Mouse (Mus musculus) lung, embryonic 14.5 days (tissue): ENCODE measurements at regions not wholly inside any gene's neighbourhood (a gene's known extent, or its start where the extent isn't known, plus 50 kb on each side); places are given as distances from the start of the nearest gene placed in this dataset.

Experiments
- ATAC-seq: fragments of 200-750 bp; cut with Nextera tagmentation; 2 replicates; pipeline ENCODE4 v1.8.0; 2017; ENCODE audit warnings: mild to moderate bottlenecking, moderate TSS enrichment, moderate library complexity; ENCODE audit not compliant: insufficient read depth
- DNase-seq: peaks from one replicate; pipeline ENCODE4 v3.0.0-alpha.2; 2015
- H3K27ac ChIP-seq: fragments of 300-500 bp; sonication (generic); 2 replicates; pipeline ENCODE4 v1.5.1; 2014; ENCODE audit warnings: low read depth, mild to moderate bottlenecking, moderate library complexity
- H3K27me3 ChIP-seq: fragments of 300-500 bp; sonication (generic); 2 replicates; pipeline ENCODE4 v1.6.1; 2014; ENCODE audit warnings: low read length, control low read depth; ENCODE audit not compliant: insufficient read depth
- H3K36me3 ChIP-seq: fragments of 300-500 bp; sonication (generic); 2 replicates; pipeline ENCODE4 v1.6.1; 2014; ENCODE audit warnings: control low read depth; ENCODE audit not compliant: insufficient read depth
- H3K4me1 ChIP-seq: fragments of 300-500 bp; sonication (generic); 2 replicates; pipeline ENCODE4 v1.6.1; 2014; ENCODE audit warnings: antibody characterized with exemption, control low read depth; ENCODE audit not compliant: insufficient read depth
- H3K4me2 ChIP-seq: fragments of 300-500 bp; sonication (generic); 2 replicates; pipeline ENCODE4 v1.6.1; 2014; ENCODE audit warnings: mild to moderate bottlenecking
- H3K4me3 ChIP-seq: fragments of 300-500 bp; sonication (generic); 2 replicates; pipeline ENCODE4 v1.5.1; 2014; ENCODE audit warnings: low read depth, low read length
- H3K9ac ChIP-seq: fragments of 300-500 bp; sonication (generic); 2 replicates; pipeline ENCODE4 v1.6.1; 2014
- H3K9me3 ChIP-seq: fragments of 300-500 bp; sonication (generic); 2 replicates; pipeline ENCODE4 v1.6.1; 2016; ENCODE audit warnings: low read depth, low read length, control low read depth
- CTCF ChIP-seq: IDR thresholded peaks from 2 replicates; pipeline ENCODE4 v1.5.1; 2016; ENCODE audit warnings: antibody characterized with exemption, low read depth
- WGBS: fragments of 180-500 bp; shearing (Covaris S2); extraction: QIAGEN DNeasy Blood & Tissue Kit; methylation state at CpG from one replicate; pipeline ENCODE4 v1.1.7; 2014; 5-methylcytosine and 5-hydroxymethylcytosine counted together

DNA sequence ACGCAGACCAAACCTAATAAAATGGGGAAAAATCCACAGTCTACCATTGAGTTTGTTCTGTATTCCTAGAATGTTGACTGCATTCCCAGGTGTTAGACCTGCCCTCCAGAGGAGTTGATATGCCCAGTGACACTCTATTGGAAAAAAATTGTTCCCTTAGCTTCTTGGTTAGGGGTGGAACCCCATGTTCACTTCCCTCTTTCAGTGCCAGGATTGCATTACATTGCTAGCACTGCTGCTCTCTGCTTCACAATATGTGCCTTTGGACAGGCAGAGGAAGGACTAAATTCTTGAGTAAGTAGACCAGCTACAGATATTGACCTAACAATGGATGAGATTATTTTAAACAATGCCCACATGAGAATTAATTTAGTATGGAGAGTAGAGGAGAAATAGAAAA, 607.3 kb upstream of the Nr5a2 start:
- 96% methylated on average over 1 of the region's 1 CpGs for WGBS
- ATAC-seq (no peak), DNase-seq (no peak)
- Histone ChIP-seq H3K4me1 (peaks cover 18% of the 10 kb centered on the region), H3K27me3 (no peaks in the 10 kb centered on the region), H3K9ac (no peak overlapping the region), H3K36me3 (no peaks in the 10 kb centered on the region), H3K9me3 (no peaks in the 10 kb centered on the region), H3K4me2 (no peak overlapping the region), H3K4me3 (no peak overlapping the region), H3K27ac (no peak overlapping the region)
- TF ChIP-seq CTCF, result no peak

DNA sequence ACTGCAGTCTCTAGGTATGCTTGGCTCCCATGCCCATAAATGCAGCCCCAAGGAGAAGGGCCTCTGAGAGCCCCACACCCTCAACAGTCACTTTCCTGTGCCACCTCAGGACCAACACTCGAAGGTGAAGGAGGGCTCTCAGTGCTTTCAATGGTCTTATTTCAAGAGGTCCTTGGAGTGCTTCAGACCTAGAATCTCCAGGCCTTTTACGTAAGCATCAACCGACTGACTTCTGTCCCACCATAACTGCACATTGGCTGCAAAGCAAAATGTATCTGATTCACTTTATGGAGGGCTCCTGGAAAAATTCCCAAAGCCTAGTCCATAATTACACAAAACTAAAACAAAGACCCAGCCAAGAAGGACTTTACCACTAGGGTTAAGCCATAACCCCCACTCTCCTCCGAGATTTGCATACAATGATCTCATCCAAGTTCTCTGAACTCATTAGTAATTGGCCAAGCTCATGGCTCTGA, 605.4 kb upstream of the Nr5a2 start:
- Histone ChIP-seq H3K4me1 (peaks cover 17% of the 10 kb centered on the region), H3K36me3 (no peaks in the 10 kb centered on the region), H3K9ac (no peak overlapping the region), H3K27me3 (no peaks in the 10 kb centered on the region), H3K4me2 (no peak overlapping the region), H3K27ac (0 out of 2 replicates have a peak overlapping the region, but pooled peaks have one; percentile 21), H3K4me3 (no peak overlapping the region), H3K9me3 (no peaks in the 10 kb centered on the region)
- DNase-seq, result peak; percentile 56
- no peak for TF ChIP-seq CTCF
- peak; percentile 43; the same call in 1 of the 2 replicates for ATAC-seq
- WGBS, result 63% methylated on average over 4 of the region's 4 CpGs

DNA sequence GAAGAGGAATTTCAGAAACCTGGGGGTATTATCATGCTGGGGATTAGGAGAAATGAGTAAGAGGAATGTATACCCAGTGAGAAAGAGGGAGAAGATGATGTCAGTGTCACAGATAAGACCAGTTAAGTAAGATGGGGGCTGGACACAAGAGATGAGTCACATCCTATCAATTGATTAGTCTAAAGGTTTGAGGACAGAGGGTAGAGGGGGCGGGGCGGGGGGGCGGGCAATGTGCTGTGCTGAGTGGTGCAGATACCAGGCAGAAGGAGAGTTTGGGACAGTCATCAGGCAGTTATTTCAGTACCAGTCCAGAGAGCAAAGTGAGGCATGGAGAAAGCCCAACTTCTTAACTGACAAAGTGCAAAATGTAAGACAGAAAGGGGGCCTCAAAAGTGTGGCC, 601.4 kb upstream of the Nr5a2 start:
- Histone ChIP-seq H3K9ac (no peak overlapping the region), H3K27me3 (no peaks in the 10 kb centered on the region), H3K27ac (no peak overlapping the region), H3K9me3 (no peaks in the 10 kb centered on the region), H3K4me2 (no peak overlapping the region), H3K36me3 (no peaks in the 10 kb centered on the region), H3K4me1 (0 out of 2 replicates have a peak, but pooled peaks cover 8% of the 10 kb centered on the region), H3K4me3 (no peak overlapping the region)
- ATAC-seq (no peak), DNase-seq (no peak)
- no peak for TF ChIP-seq CTCF
- WGBS, result 55% methylated on average over 3 of the region's 3 CpGs

DNA sequence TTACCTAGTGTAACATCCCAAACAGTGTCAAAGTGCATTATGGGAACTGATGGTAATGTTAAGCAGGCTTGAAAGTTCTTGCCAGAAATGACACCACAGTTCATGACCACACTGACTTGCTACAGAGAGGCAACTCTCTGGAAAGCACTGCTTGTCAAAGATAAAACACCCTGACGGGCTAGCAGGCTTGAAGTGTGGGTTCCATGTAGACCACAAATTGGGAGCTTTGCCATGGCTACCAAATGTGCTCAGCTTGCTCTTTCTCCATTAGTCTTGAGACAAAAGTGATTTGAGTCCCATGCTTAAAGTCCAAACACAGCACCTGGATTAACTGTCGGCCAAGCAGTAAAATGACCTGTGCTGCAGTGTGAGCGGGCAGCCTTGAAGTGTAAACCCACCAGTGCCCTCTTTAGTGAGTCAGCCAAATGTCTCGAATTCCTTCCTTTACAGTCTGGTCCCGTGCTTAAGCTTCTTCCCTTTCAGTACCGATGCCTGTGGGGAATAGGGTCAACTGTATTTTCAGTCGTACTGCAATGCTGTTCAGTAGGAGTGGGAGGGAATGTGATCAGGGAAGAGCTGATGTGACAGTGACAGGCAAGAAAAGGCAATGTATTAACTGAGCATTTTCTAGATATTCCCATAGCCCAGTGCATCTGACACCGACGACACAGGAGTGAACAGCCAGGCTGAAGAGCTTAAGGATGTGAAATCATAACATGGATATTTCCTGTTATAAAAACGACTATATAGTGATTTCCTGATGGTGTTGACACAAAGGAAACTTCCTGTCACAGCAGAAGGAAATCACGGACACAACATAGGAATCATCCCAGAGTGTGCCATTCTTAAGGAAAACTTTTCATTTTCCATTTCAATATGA, 600.4 kb upstream of the Nr5a2 start:
- Histone ChIP-seq H3K9me3 (no peaks in the 10 kb centered on the region), H3K4me3 (no peak overlapping the region), H3K4me2 (no peak overlapping the region), H3K27me3 (no peaks in the 10 kb centered on the region), H3K4me1 (0 out of 2 replicates have a peak, but pooled peaks cover 8% of the 10 kb centered on the region), H3K36me3 (no peaks in the 10 kb centered on the region), H3K9ac (no peak overlapping the region), H3K27ac (no peak overlapping the region)
- DNase-seq (peak; percentile 49), ATAC-seq (peak; percentile 65)
- TF ChIP-seq CTCF, result no peak
- WGBS, result 32% methylated on average over 11 of the region's 11 CpGs

DNA sequence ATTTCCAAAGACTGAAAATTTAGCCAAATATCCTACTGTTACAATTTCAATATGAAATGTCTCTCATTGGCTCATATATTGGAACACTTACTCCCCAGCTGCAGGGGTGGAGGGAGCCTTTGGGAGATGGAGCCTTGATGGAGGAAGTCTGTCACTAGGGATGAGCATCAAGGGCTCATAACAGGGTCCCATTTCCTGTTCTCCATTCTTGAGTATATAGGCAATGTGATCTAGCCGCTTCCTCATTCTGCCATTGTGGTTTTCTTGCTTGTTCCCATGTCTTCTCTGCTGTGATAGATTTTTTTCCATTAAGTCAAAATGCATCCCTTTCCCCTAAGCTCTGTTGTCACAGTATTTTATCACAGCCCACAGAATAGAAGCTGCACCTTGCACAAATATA, 589.4 kb upstream of the Nr5a2 start:
- H3K36me3 ChIP-seq, result no peaks in the 10 kb centered on the region
- no peak overlapping the region for H3K4me3 ChIP-seq
- no peak for DNase-seq
- no peak overlapping the region for H3K9ac ChIP-seq
- no peak for ATAC-seq
- H3K27me3 ChIP-seq, result no peaks in the 10 kb centered on the region
- 93% methylated on average over 1 of the region's 1 CpGs for WGBS
- H3K4me1 ChIP-seq, result no peaks in the 10 kb centered on the region
- no peak overlapping the region for H3K27ac ChIP-seq
- H3K4me2 ChIP-seq, result no peak overlapping the region
- no peak for TF ChIP-seq CTCF
- H3K9me3 ChIP-seq, result no peaks in the 10 kb centered on the region

GRCm38 (mm10) chr1:137545666-137546065, 585.4 kb upstream of the Nr5a2 start:
- Histone ChIP-seq H3K27ac (no peak overlapping the region), H3K27me3 (no peaks in the 10 kb centered on the region), H3K36me3 (no peaks in the 10 kb centered on the region), H3K4me1 (no peaks in the 10 kb centered on the region), H3K4me2 (no peak overlapping the region), H3K9ac (no peak overlapping the region), H3K4me3 (no peak overlapping the region), H3K9me3 (no peaks in the 10 kb centered on the region)
- ATAC-seq (no peak), DNase-seq (no peak)
- TF ChIP-seq CTCF, result no peak

GRCm38 (mm10) chr1:137543828-137544227, 583.6 kb upstream of the Nr5a2 start:
- Histone ChIP-seq H3K36me3 (no peaks in the 10 kb centered on the region), H3K9ac (no peak overlapping the region), H3K4me3 (no peak overlapping the region), H3K9me3 (no peaks in the 10 kb centered on the region), H3K4me2 (no peak overlapping the region), H3K4me1 (peaks cover 4% of the 10 kb centered on the region; the same call in 1 of the 2 replicates), H3K27ac (no peak overlapping the region), H3K27me3 (no peaks in the 10 kb centered on the region)
- no peak for TF ChIP-seq CTCF
- WGBS, result 45% methylated on average over 3 of the region's 3 CpGs
- DNase-seq (no peak), ATAC-seq (no peak)
